Comparison of ENCODE assay signal across 8 mouse cellular contexts in the genomic region with DNA sequence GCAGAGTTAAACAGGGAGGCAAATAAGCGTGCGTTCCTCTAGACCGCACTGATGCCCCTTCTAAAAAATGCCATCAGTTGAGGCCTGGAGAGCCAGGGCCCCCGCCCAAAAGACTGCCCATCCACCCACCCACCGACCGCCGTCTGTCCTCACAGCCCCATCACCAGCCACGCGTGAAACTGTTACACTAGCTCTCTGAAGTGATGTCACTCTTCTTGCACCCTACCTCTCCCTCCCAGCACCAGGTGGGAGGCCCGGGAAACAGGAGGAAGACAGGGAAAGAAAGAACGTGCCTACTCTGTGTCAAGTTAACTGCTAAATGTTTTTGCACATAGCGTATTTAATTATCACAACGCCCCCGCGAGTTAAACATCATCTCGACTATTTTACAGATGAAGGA. TPM values are rescaled to one million over a fixed set of nuclear protein-coding genes. Genes with fewer than 3 reads are reported as not detected.
DNase-seq lines count a peak whose midpoint lies in the region; ATAC-seq lines count a peak whose summit lies in the region.

No protein-coding gene starts in this region.

- DNase-seq in neural tube, embryonic 11.5 days (ENCODE audit: low spot score): no peak
- DNase-seq in neural tube, embryonic 10.5 days (ENCODE audit: extremely low spot score, low spot score): no peak
- no peak for DNase-seq in forebrain, embryonic 10.5 days (ENCODE audit: extremely low spot score, low spot score)
- no peak for DNase-seq in intestine, embryonic 14.5 days (ENCODE audit: low spot score)
- DNase-seq in right cerebral cortex, postnatal 36 days (ENCODE audit: low spot score in 2 of 2): peak; percentile 43 to 59
- DNase-seq in embryo, embryonic 9.5 days (ENCODE audit: extremely low spot score): no peak
- DNase-seq in lung, adult 18-20 months: no peak

- no peaks in the 10 kb centered on the region for H3K9me3 ChIP-seq in neural tube, embryonic 11.5 days (ENCODE audit: control insufficient read depth, low read length)
- no peaks in the 10 kb centered on the region for H3K9me3 ChIP-seq in forebrain, embryonic 10.5 days
- H3K9me3 ChIP-seq in intestine, embryonic 14.5 days (ENCODE audit: control insufficient read depth, low read length): no peaks in the 10 kb centered on the region
- no peaks in the 10 kb centered on the region for H3K9me3 ChIP-seq in liver, embryonic 12.5 days (replicated peaks)

- no peaks in the 10 kb centered on the region for H3K27me3 ChIP-seq in neural tube, embryonic 11.5 days (ENCODE audit: control insufficient read depth, insufficient read depth, low read length)
- H3K27me3 ChIP-seq in forebrain, embryonic 10.5 days (ENCODE audit: poor library complexity, severe bottlenecking): peaks cover 21% of the 10 kb centered on the region
- no peaks in the 10 kb centered on the region for H3K27me3 ChIP-seq in intestine, embryonic 14.5 days (replicated peaks; ENCODE audit: control insufficient read depth, insufficient read depth, low read length)
- H3K27me3 ChIP-seq in liver, embryonic 12.5 days (replicated peaks): peaks cover 6% of the 10 kb centered on the region; the same call in 1 of the 2 replicates

- H3K4me3 ChIP-seq in neural tube, embryonic 11.5 days (ENCODE audit: low read depth, low read length): peak overlapping the region; percentile 90
- H3K4me3 ChIP-seq in forebrain, embryonic 10.5 days: peak overlapping the region; percentile 93
- peak overlapping the region; percentile 92 for H3K4me3 ChIP-seq in intestine, embryonic 14.5 days (ENCODE audit: low read depth, low read length)
- H3K4me3 ChIP-seq in liver, embryonic 12.5 days: peak overlapping the region; percentile 98

- peak; percentile 33 for ATAC-seq in neural tube, embryonic 11.5 days (ENCODE audit: insufficient read depth, low FRiP score, low TSS enrichment)
- ATAC-seq in intestine, embryonic 14.5 days (replicated peaks; ENCODE audit: low FRiP score, low TSS enrichment, low read depth): 0 out of 2 replicates have a peak, but pooled peaks have one; percentile 5
- no peak for ATAC-seq in liver, embryonic 12.5 days

- H3K36me3 ChIP-seq in neural tube, embryonic 11.5 days (ENCODE audit: control insufficient read depth, insufficient read depth, low read length): no peaks in the 10 kb centered on the region
- H3K36me3 ChIP-seq in forebrain, embryonic 10.5 days (replicated peaks): peaks cover 13% of the 10 kb centered on the region
- H3K36me3 ChIP-seq in intestine, embryonic 14.5 days (ENCODE audit: control insufficient read depth, insufficient read depth, low read length): peaks cover 9% of the 10 kb centered on the region
- H3K36me3 ChIP-seq in liver, embryonic 12.5 days: peaks cover 9% of the 10 kb centered on the region

- 17% methylated on average over 16 of the region's 16 CpGs for WGBS in neural tube, embryonic 11.5 days
- 12% methylated on average over 16 of the region's 16 CpGs for WGBS in forebrain, embryonic 10.5 days
- 10% methylated on average over 16 of the region's 16 CpGs for WGBS in intestine, embryonic 14.5 days
- WGBS in liver, embryonic 12.5 days (ENCODE audit: insufficient replicate concordance): 13% methylated on average over 16 of the region's 16 CpGs

- H3K4me2 ChIP-seq in neural tube, embryonic 11.5 days (ENCODE audit: low read depth): peak overlapping the region; percentile 47
- H3K4me2 ChIP-seq in intestine, embryonic 14.5 days (ENCODE audit: low read length): peak overlapping the region; percentile 76
- H3K4me2 ChIP-seq in liver, embryonic 12.5 days: peak overlapping the region; percentile 95

- H3K4me1 ChIP-seq in neural tube, embryonic 11.5 days (ENCODE audit: control insufficient read depth, insufficient read depth, low read length): peaks cover 5% of the 10 kb centered on the region; the same call in 1 of the 2 replicates
- peaks cover 33% of the 10 kb centered on the region for H3K4me1 ChIP-seq in forebrain, embryonic 10.5 days
- H3K4me1 ChIP-seq in intestine, embryonic 14.5 days (replicated peaks; ENCODE audit: control insufficient read depth, insufficient read depth, low read length): peaks cover 7% of the 10 kb centered on the region; the same call in 1 of the 2 replicates
- H3K4me1 ChIP-seq in liver, embryonic 12.5 days: peaks cover 30% of the 10 kb centered on the region

- peak overlapping the region; percentile 96 for H3K9ac ChIP-seq in neural tube, embryonic 11.5 days (ENCODE audit: low read length)
- H3K9ac ChIP-seq in intestine, embryonic 14.5 days (ENCODE audit: low read length): peak overlapping the region; percentile 93
- peak overlapping the region; percentile 99 for H3K9ac ChIP-seq in liver, embryonic 12.5 days

- H3K27ac ChIP-seq in neural tube, embryonic 11.5 days (ENCODE audit: low read depth, low read length): no peak overlapping the region
- H3K27ac ChIP-seq in forebrain, embryonic 10.5 days: peak overlapping the region; percentile 97
- H3K27ac ChIP-seq in intestine, embryonic 14.5 days (ENCODE audit: low read depth): peak overlapping the region; percentile 64; the same call in 1 of the 2 replicates
- peak overlapping the region; percentile 92 for H3K27ac ChIP-seq in liver, embryonic 12.5 days

RNA-seq across cellular contexts. Expression of gene Kras, which starts 0.8 kb away (rescaled TPM):
- 111 and 119 TPM in 2 replicates for polyA plus RNA-seq in neural tube, embryonic 11.5 days (2014; fragmentation: Nextera tagmentation; extraction: Ambion mirVana)
- 93.1 and 103 TPM in 2 replicates for polyA plus RNA-seq in forebrain, embryonic 10.5 days (2016; fragmentation: Nextera tagmentation; extraction: Ambion mirVana)
- polyA plus RNA-seq in intestine, embryonic 14.5 days (2014; fragmentation: Nextera tagmentation; extraction: Ambion mirVana): 79.0 and 79.8 TPM in 2 replicates
- 74.5 and 75.9 TPM in 2 replicates for polyA plus RNA-seq in liver, embryonic 12.5 days (2016; fragmentation: Nextera tagmentation; extraction: Ambion mirVana)

RNA-seq across cellular contexts. Expression of gene Etfrf1, which starts 39.9 kb away (rescaled TPM):
- polyA plus RNA-seq in neural tube, embryonic 11.5 days (2014; fragmentation: Nextera tagmentation; extraction: Ambion mirVana): 32.7 and 33.4 TPM in 2 replicates
- polyA plus RNA-seq in forebrain, embryonic 10.5 days (2016; fragmentation: Nextera tagmentation; extraction: Ambion mirVana): 34.1 and 35.4 TPM in 2 replicates
- 28.7 and 34.8 TPM in 2 replicates for polyA plus RNA-seq in intestine, embryonic 14.5 days (2014; fragmentation: Nextera tagmentation; extraction: Ambion mirVana)
- 16.6 and 16.7 TPM in 2 replicates for polyA plus RNA-seq in liver, embryonic 12.5 days (2016; fragmentation: Nextera tagmentation; extraction: Ambion mirVana)

RNA-seq across cellular contexts. Expression of gene Casc1, which starts 40.0 kb away (rescaled TPM):
- 0.36 and 1.3 TPM in 2 replicates for polyA plus RNA-seq in neural tube, embryonic 11.5 days (2014; fragmentation: Nextera tagmentation; extraction: Ambion mirVana)
- 0.47 and 0.61 TPM in 2 replicates for polyA plus RNA-seq in forebrain, embryonic 10.5 days (2016; fragmentation: Nextera tagmentation; extraction: Ambion mirVana)
- 0.43 and 0.47 TPM in 2 replicates for polyA plus RNA-seq in intestine, embryonic 14.5 days (2014; fragmentation: Nextera tagmentation; extraction: Ambion mirVana)
- polyA plus RNA-seq in liver, embryonic 12.5 days (2016; fragmentation: Nextera tagmentation; extraction: Ambion mirVana): 0.13 TPM in 2 replicates

Comparison
In these comparisons a context has a peak if more than half of its experiments do, and no peak if none do; other contexts are left out.
1. DNase-seq: peak in right cerebral cortex, postnatal 36 days (2 of 2); none in neural tube, embryonic 11.5 days (single experiment), neural tube, embryonic 10.5 days (single experiment), forebrain, embryonic 10.5 days (single experiment), intestine, embryonic 14.5 days (single experiment), embryo, embryonic 9.5 days (single experiment) and lung, adult 18-20 months (0 of 2).
2. Peak in every context shown above with its lines, with median percentiles within 50 percentile points of each other: H3K4me2 ChIP-seq, H3K4me3 ChIP-seq and H3K9ac ChIP-seq.